Mouse (Mus musculus) spleen, postnatal 36 days (tissue): ENCODE data around the gene Lfng.

Experiments
- DNase-seq, 2 experiments: peaks; one replicate each; pipeline ENCODE4 v3.0.0; 2022; ENCODE audit warnings: low spot score in 2 of 2, mixed read lengths in 1 of 2

Lfng gene

DNA sequence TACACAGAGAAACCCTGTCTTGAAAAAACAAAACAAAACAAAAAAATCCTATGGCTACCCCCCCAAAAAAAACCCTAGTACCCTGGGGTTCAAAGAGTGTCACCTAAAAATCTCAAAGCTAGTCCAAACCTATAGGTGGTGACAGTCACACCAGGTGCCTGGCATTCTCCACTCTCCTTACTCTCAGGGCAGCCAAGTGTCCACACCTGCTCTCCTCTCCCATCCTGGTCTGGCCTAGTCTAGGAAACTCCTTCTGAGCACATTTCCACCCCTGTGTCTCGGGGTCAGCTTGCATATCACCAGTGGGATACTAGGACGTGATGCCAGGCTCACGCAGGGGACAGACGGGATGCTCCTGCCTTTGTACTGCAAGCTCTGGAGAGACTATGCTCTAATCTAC lies 32.2 kb downstream of the Lfng start:
- no peak for DNase-seq

DNA sequence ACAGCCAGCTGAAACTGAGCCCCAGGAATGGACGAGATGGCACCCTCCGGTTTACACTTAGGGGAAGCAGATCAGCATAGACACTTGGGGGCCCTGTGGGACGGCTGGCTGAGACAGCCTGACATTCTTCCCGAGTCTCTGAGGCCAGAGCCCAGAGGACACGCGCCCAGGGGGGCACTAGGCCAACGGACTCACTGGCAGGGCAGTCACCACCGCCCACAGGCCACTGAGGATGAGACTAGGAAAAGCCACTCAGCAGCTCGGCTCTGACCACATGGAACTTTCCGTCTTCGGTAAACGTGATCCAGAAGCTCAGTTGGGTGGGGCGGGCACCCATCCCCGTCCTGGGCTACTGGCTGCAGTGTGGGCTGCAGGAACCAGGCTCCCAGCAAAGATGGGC lies 32.8 kb downstream of the Lfng start:
- DNase-seq: no peak

DNA sequence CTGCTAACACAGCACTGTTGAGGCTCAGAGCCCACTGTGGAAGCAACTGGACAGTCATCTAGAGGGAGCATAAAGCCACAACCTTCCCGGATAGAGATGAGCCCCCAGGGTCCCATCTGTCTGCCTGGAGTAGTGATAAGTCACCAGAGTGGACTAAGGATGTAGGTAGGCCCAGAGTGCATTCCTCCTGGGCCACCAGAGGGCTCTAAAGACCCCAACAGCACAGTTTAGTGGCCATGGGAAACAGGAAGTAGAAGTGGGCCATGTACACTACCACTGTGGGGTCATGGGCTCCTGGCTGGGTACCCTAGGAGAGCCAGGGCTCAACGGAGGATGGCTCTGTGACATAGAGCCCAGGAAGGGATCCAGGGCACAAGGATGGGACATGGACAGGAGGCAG lies 33.7 kb downstream of the Lfng start:
- peak; percentile 33 to 44 for DNase-seq

GRCm38 (mm10) chr5:140641254-140641928 lies 34.3 kb downstream of the Lfng start:
- DNase-seq: no peak

- peak; percentile 83 to 88 for DNase-seq
Measured at GRCm38 (mm10) chr5:140642076-140642475, 35.0 kb downstream of the Lfng start.

- no peak for DNase-seq
Measured at GRCm38 (mm10) chr5:140644263-140644662, 37.1 kb downstream of the Lfng start.

DNA sequence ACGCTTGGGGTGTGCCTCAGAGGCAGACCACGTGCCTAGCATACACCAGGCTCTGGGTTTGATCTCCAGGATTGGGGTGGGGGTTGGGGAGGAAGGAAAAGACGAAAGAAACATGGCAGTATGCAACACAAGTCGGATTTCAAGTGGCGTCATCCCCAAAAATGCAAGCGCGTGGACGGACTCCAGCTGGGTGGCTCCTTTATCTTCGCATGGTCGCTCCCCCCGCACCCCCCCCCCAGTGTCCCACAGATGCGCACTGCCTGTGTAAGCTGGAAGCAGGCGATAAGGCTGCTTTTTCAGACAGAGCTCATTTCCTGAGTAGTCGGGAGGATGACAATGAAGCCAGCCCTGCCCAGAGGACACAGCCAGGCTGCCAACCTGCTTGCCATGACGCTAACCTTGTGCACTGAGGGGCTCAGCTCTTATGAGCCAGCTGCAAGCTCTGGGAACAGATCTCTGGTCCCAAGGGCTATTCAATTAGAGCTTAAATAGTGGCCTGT lies 37.6 kb downstream of the Lfng start:
- peak; percentile 32 to 56 for DNase-seq

- no peak for DNase-seq
Measured at GRCm38 (mm10) chr5:140645454-140645853, 38.3 kb downstream of the Lfng start.

- DNase-seq: no peak
Measured at GRCm38 (mm10) chr5:140646171-140646570, 39.1 kb downstream of the Lfng start.

DNA sequence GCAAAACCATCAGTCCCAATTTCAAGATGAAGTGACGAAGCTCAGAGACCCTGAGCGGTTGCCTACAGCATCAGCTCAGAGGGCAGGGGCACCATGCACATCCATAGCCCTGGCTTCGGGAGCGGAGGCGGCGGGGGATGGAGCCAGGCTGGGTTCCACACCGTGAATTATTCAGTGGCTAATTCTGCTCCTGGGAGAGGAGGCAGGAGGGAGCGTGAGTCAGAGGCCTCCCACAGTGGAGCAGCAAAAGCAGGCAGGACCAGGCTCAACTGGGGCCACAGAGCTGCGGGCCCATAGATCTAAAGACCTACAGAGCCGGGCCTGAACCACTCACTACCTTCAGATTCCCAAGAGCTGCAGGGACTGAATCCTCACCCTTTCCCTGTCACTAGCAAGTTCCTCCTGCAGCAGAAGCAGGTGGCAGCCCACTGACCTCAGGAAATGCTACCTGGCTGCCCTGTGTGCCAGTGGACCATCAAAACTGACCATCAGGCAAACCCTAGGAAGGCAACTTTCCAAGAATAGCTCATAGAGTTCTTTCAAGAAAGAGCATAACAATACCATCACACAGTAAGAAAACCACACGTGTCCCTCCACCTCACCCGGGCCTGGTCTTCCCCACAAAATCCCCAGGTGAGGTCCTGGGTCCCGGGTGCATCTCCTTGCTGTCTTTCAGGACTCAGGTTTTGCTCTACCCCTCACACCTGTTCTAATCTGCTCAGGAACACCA lies 40.1 kb downstream of the Lfng start:
- no peak for DNase-seq

GRCm38 (mm10) chr5:140647821-140648518 lies 40.9 kb downstream of the Lfng start:
- DNase-seq: peak in 1 of 2 experiments; percentile 39

- peak in 1 of 2 experiments; percentile 51 for DNase-seq
Measured at GRCm38 (mm10) chr5:140648519-140649100, 41.5 kb downstream of the Lfng start, which contains the start of gene Ttyh3. Gene Ttyh3 (minus strand): TSS chr5:140649031.

GRCm38 (mm10) chr5:140649101-140649667 lies 42.1 kb downstream of the Lfng start:
- DNase-seq: peak; percentile 97 to 98

- DNase-seq: no peak
Measured at GRCm38 (mm10) chr5:140649881-140650414, 42.8 kb downstream of the Lfng start.

- DNase-seq: no peak
Measured at GRCm38 (mm10) chr5:140651231-140651630, 44.1 kb downstream of the Lfng start.

- no peak for DNase-seq
Measured at GRCm38 (mm10) chr5:140652587-140652986, 45.5 kb downstream of the Lfng start.

GRCm38 (mm10) chr5:140654096-140654845 lies 47.2 kb downstream of the Lfng start:
- DNase-seq: no peak

- peak in 1 of 2 experiments; percentile 27 for DNase-seq
Measured at GRCm38 (mm10) chr5:140659607-140660272, 52.6 kb downstream of the Lfng start.

GRCm38 (mm10) chr5:140660398-140660797 lies 53.3 kb downstream of the Lfng start:
- DNase-seq: no peak

- no peak for DNase-seq
Measured at GRCm38 (mm10) chr5:140661427-140661826, 54.3 kb downstream of the Lfng start.
